Mouse (Mus musculus): ENCODE data around the gene Ugt1a5.

The Ugt1a5 gene

DNA sequence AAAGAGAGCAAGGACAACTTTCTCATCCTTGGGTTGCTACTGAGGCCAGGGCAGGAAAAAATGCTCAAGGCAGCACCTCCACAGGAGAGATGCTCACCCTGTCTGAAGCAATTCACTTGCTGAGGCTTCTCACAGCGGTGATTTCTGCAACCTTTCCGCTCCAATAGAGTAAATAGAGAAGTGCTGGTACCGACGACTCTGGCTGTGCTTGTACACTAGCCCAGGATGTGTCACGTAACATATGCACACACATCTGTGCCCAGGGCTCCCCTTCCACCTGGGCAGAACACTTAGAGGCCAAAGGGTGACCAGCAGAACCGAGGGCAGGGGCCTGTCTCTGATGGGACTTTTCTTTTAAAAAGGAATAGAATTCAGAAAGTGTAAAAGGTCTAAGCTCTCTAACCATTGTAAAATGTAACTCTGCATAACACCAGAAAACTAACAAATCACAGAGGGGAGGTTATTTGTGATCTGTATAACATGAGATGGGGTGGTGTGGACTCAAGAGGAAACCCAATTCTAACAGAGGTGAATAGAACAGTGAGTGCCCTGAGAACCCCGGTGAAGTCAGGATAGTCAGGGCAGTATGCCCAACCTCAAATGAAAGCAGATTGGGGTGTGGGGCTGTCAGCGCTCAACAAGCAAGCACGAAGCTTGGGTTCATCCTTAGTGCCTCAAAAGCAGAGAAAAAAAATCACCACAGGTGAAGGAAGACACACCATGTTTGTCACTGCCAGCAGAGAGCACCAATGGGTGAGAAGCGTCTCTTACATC, 95.0 kb downstream of the Ugt1a5 start:
- no peak for DNase-seq (ENCODE audit: low read depth, low spot score)

DNA sequence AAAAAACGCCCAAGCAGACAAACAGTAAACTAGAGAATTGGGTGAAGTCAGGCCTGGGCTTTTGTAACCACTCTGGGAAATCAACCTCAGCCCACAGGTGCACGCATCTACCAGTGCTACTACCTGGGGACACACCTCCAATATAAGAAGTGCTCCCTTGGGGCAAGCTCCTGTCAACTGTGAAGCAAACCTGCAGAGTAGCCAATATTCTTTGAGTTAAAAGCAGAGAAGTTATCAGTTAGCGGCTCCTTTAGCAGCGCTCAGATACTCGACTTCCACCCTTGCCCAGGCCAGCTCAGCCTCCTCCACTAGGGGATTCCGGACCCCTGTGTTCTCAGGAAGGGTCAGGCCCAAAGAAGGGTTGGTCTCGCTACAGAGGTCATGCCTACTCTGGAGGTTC, 95.9 kb downstream of the Ugt1a5 start:
- DNase-seq (ENCODE audit: low read depth, low spot score) = no peak

DNA sequence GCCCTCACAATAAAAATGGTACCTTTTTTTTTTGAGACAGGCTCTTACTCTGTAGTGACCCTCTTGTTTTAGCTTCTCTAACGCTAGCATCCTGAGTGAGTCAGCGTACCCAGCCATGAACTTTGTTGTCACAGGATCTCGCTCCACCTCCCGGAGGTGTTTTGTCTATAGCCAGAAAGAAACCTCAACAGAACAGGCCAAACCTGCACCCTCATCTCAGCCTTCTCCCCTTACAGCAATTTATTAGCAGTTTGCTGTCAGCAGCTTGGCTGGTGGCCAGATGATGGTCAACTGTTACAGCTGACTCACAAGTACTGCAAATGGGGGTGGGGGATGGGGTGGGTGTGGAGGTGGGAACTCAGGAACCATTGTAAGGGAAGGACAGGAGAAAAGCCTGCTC, 96.4 kb downstream of the Ugt1a5 start:
- DNase-seq (ENCODE audit: low read depth, low spot score) = no peak

DNA sequence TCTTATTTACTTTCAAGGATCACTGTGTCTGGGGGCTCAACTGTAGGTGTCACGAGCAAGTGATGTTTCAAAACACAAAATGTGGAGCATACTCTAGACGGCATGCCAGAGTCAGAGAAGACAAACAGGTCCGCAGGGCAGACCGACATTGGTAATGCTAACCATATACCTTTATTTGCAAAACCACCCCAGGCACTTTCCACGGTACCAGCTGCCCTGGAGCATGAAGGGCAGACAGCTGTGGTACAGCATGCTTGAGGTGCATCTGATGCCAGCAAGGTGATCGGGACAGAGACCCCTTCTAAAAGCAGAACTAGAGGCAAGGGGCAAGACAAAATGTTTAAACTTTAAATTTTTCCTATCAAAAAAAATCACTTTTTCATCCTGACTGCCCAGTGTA, 97.1 kb downstream of the Ugt1a5 start:
- DNase-seq (ENCODE audit: low read depth, low spot score) = no peak

DNA sequence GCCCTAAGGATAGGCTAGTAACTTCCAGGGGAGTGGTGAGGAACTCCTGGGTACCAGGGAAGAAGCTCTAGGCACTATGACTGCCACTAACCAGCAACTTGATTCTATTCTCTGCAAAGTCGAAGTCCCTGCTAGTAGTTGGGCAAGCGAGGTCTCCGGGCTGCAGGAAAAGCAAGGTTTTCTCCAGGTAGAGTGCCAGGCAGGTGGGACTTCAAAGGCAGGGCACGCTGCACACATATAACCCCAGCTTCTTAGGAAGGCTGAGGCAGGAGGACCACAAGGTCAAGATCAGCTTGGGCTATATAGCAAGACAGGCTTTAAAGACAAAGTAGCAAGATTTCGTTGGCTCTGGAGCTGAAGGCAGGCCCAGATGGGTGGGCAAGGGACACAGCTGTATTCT, 98.0 kb downstream of the Ugt1a5 start:
- no peak for DNase-seq (ENCODE audit: low read depth, low spot score)

DNA sequence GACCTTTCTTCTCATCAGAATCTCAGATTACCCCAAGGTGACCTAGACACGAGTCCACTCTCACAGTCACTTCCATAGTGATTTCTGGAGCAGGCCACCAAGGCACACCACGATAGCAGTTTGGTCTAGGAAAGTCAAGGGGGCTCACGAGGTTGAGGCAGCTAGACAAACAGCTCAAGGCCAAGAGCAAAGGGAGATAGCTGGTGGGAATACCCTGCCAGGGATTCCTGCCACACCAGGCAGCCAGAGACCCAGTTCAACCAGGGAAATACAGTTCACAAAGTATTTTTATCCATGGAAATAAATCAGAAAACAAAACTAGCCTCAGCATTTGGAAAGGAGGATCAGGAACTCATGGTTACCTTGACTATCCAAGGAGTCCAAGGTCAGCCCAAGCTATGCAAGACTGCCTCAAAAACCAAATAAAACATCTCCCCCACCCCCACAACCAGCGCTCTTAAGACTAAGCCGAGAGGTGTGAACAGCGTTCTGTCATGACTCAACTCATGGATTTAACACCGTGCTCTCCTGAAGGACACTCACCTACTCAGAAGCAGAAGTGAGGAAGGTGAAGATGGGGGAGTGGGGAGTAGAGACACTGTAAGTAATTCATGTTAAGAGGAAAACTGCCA, 98.5 kb downstream of the Ugt1a5 start:
- no peak for DNase-seq (ENCODE audit: low read depth, low spot score)

DNA sequence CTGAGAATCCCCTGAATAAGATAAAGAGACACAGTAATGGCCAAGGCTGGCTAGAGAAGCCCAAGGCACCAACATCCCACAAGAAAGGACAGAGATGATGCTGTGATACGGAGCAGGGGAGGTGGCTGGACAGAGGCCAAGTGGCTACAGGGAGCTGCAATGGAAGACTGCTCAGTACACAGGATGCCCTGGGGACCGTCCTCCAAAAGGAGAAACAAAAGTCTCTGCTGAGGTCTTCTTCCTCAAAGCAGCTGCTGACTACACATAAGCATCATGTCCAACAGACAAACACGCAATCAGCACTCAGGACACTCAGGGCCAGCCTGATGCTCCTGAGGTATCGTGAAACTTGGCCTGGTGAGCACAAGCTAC, 99.0 kb downstream of the Ugt1a5 start:
- no peak for DNase-seq (ENCODE audit: low read depth, low spot score)

DNA sequence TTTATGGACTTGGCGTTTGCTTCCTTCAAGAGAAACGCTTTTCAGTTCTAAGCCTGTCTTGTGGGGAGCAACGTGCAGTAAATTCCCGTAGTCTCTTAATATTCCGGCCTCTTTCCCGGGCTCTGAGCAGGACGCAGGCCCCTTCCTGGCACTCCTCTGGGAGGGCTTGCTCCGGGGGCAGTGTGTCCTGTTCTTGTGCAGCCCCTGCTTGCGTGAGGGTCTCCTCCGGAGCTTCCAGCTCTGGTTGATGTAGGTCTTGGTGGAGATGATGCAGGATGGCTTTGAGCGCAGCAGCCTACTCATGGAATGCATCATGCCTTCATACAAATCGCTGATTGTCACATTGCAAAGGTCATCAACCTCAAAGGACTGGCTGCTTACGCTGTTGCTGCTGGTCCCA, 100.3 kb downstream of the Ugt1a5 start:
- DNase-seq (ENCODE audit: low read depth, low spot score) = no peak

DNA sequence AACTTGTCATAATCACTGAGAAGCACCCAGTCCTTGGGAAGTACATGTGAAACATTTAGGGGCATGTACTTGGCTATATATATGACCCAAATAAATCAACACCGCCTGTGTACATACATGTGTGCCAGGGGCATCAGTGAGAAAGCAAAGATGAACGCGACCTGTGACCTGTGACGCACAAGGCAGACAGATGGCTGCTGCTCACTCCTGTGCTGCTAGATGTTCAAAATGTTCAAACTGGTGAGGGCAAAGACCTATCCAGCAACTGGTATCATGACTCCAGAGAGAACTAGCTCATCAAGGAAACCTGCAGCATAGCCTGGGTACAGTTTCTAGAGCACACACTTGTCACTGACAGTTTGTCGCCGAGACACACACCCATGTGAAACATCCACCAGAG, 101.7 kb downstream of the Ugt1a5 start:
- no peak for DNase-seq (ENCODE audit: low read depth, low spot score)

DNA sequence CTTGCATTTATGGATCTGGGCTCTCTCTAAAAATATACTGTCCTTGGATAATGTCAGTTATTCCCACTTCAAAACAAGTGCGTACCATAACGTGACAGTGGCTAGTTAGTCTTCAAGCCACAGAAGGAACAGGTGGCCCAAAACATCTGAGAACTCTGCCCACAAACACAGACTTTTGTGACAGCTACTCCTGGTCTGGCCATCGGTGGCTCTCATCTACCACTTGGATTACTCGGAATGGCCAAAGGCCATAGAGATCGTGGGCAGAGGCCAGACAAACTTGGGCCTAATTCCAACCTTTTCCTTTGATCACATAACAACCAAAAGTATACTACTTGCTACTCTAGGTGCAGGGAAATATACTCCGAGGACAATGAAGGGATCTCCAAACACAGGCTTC, 102.3 kb downstream of the Ugt1a5 start:
- DNase-seq (ENCODE audit: low read depth, low spot score) = no peak
